Comparison of ENCODE assay signal across 32 mouse cellular contexts in the genomic region with DNA sequence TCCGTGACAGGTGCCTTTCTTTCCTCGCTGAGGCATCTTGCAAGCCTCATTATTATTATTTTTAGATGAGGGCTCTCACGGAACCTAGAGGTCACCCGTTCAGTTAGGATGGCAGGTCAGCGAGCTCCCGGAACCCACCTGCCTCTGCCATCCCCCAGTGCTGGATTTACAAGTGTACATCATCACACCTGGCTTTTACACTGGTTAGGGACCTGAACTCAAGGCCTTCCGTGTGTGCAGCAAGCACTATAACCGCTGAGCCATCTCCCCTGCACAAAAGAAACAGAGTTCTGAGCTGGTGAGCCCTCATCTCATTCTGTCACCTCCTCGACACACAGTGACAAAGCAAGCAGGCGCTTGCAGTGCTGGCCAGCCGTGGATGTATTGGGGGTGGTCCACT. TPM values are rescaled to one million over a fixed set of nuclear protein-coding genes. Genes with fewer than 3 reads are reported as not detected.
"Had no signal": no experiment of that assay in that cellular context is flagged by ENCODE, and none has a peak within 500 bp of the region (broad histone marks: within the 10 kb centered on the region; RNA-seq: fewer than 3 reads in every experiment).

No protein-coding gene starts in this region.

- H3K9me3 ChIP-seq: limb, embryonic 10.5 days; limb, embryonic 12.5 days; limb, embryonic 13.5 days; limb, embryonic 15.5 days; liver, embryonic 12.5 days; liver, embryonic 13.5 days; liver, embryonic 15.5 days; lung, embryonic 15.5 days; megakaryocyte, embryonic 14.5 days; midbrain, embryonic 10.5 days; midbrain, embryonic 12.5 days; midbrain, embryonic 13.5 days; midbrain, embryonic 15.5 days had no signal

- ATAC-seq: liver, embryonic 12.5 days; liver, postnatal 0 days; lung, postnatal 0 days; midbrain, embryonic 13.5 days; midbrain, embryonic 15.5 days; midbrain, embryonic 16.5 days had no signal

- H3K27me3 ChIP-seq: limb, embryonic 12.5 days; limb, embryonic 15.5 days; liver, embryonic 12.5 days; liver, embryonic 13.5 days; liver, embryonic 15.5 days; lung, embryonic 15.5 days; midbrain, embryonic 13.5 days; midbrain, embryonic 15.5 days had no signal

- H3K27ac ChIP-seq: limb, embryonic 10.5 days; limb, embryonic 12.5 days; limb, embryonic 13.5 days; limb, embryonic 15.5 days; liver, embryonic 12.5 days; liver, embryonic 13.5 days; liver, embryonic 14.5 days; liver, embryonic 15.5 days; lung, embryonic 15.5 days; macrophage; midbrain, embryonic 10.5 days; midbrain, embryonic 12.5 days; midbrain, embryonic 13.5 days; midbrain, embryonic 15.5 days had no signal

- H3K4me2 ChIP-seq: limb, embryonic 12.5 days; limb, embryonic 13.5 days; limb, embryonic 15.5 days; liver, embryonic 11.5 days; liver, embryonic 12.5 days; liver, embryonic 13.5 days; liver, embryonic 15.5 days; lung, embryonic 14.5 days; lung, embryonic 15.5 days; midbrain, embryonic 11.5 days; midbrain, embryonic 12.5 days; midbrain, embryonic 13.5 days; midbrain, embryonic 15.5 days had no signal

- H3K4me3 ChIP-seq: limb, embryonic 10.5 days; limb, embryonic 12.5 days; limb, embryonic 13.5 days; limb, embryonic 15.5 days; liver, embryonic 12.5 days; liver, embryonic 13.5 days; liver, embryonic 15.5 days; lung, embryonic 15.5 days; megakaryocyte, embryonic 14.5 days; midbrain, embryonic 10.5 days; midbrain, embryonic 12.5 days; midbrain, embryonic 13.5 days; midbrain, embryonic 15.5 days; myocyte had no signal

- H3K4me1 ChIP-seq: limb, embryonic 12.5 days had no signal

- H3K36me3 ChIP-seq: limb, embryonic 10.5 days; limb, embryonic 12.5 days; limb, embryonic 13.5 days; limb, embryonic 15.5 days; liver, embryonic 12.5 days; liver, embryonic 13.5 days; liver, embryonic 15.5 days; lung, embryonic 15.5 days; midbrain, embryonic 10.5 days; midbrain, embryonic 12.5 days; midbrain, embryonic 13.5 days; midbrain, embryonic 15.5 days had no signal

- H3K9ac ChIP-seq: limb, embryonic 12.5 days; limb, embryonic 13.5 days; limb, embryonic 15.5 days; liver, embryonic 12.5 days; liver, embryonic 13.5 days; liver, embryonic 14.5 days; liver, embryonic 15.5 days; liver, postnatal 0 days; lung, embryonic 14.5 days; lung, embryonic 15.5 days; midbrain, embryonic 12.5 days; midbrain, embryonic 13.5 days; midbrain, embryonic 15.5 days had no signal

- DNase-seq: left cerebral cortex, postnatal 4 days; liver; liver, embryonic 13.5 days; lung, adult 18-20 months; lung, adult 2 months; lung, embryonic 14.5 days; lung, postnatal 10 days; lung, postnatal 14 days; lung, postnatal 36 days; lung, postnatal 4 days; midbrain, embryonic 14.5 days had no signal

RNA-seq across cellular contexts. Expression of a gene that starts 2.5 kb away (rescaled TPM):
- total RNA-seq: monocyte, adult 5-6 weeks had no signal
- polyA plus RNA-seq: macrophage had no signal
